Mouse (Mus musculus): ENCODE measurements around the gene Nfya. TPM values are rescaled to one million over a fixed set of nuclear protein-coding genes. Genes with fewer than 3 reads are reported as not detected.

Gene Nfya
- total and polyA plus RNA-seq, 3 experiments = 26.9 to 44.2 (median 29.3) TPM

DNA sequence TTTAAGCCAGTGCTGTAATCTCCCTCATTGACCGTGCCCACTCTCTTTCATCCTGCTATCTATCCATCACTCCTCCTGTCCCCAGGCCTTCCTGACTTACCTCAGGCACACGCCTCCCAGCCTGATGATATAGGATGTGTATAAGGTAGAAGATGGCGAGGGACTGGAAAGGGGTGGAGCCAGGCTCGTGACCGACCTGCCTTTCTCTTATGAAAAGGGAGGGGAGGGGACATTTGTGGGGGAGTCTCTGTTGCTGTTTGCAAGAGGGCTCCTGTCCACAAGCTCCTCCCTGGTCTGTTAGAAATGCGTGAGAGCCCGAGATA, 41.6 kb upstream of the Nfya start, which contains the start of gene Tspo2:
Gene Tspo2, minus strand, starts transcription at position 170 of the 323 bp plus-strand sequence.
- no peaks in the 10 kb centered on the region for H3K36me3 ChIP-seq (replicated peaks in 1 of 2; ENCODE audit: control insufficient read depth in 1 of 2, insufficient read depth in 1 of 2, low read length in 1 of 2)
- no peaks in the 10 kb centered on the region for H3K79me2 ChIP-seq (replicated peaks; ENCODE audit: control insufficient read depth, extremely low read depth, insufficient read depth, poor library complexity, severe bottlenecking)
- peaks cover 2% of the 10 kb centered on the region for H3K27me3 ChIP-seq (replicated peaks)
- DNase-seq (ENCODE audit: extremely low read depth) = no peak
- in situ Hi-C loops (cut with MboI; ENCODE audit: low pct_ligation_motif_present, low pct_unique_long_range_greater_than_20kb, low sequenced_read_pairs) (loop anchor here (10.0 to 25.0 kb wide), 2 partner anchors 153 to 961 kb away; no protein-coding TSS in a partner anchor), dilution Hi-C loops (cut with MboI; ENCODE audit: extremely low pct_ligation_motif_present, extremely low pct_unique_long_range_greater_than_20kb, low sequenced_read_pairs) (no loop called here)
- H3K9me3 ChIP-seq (replicated peaks; ENCODE audit: low read length) = no peaks in the 10 kb centered on the region
- H3K4me2 ChIP-seq (ENCODE audit: insufficient read depth, low read depth, poor library complexity, severe bottlenecking) = no peak within 1 kb of the TSS
- no peak for TF ChIP-seq KAT2A (IDR thresholded peaks at IDR 0.05; ENCODE audit: insufficient replicate concordance, low read length)
- no peak for TF ChIP-seq CHD1 (IDR thresholded peaks at IDR 0.05; ENCODE audit: low read depth, low read length)
- TF ChIP-seq HCFC1 (IDR thresholded peaks at IDR 0.05; ENCODE audit: low read depth, low read length) = no peak
- TF ChIP-seq RAD21 (IDR thresholded peaks at IDR 0.05; ENCODE audit: low read depth, low read length) = no peak
- no peak for TF ChIP-seq IRF4 (IDR thresholded peaks at IDR 0.05; ENCODE audit: low read depth, low read length)
- no peak for TF ChIP-seq SMC3 (IDR thresholded peaks at IDR 0.05; ENCODE audit: low read depth, low read length)
- no peak for TF ChIP-seq PAX5 (IDR thresholded peaks at IDR 0.05; ENCODE audit: low read length)
- TF ChIP-seq MAFK (IDR thresholded peaks at IDR 0.05; ENCODE audit: insufficient replicate concordance, low read length) = no peak
- TF ChIP-seq USF2 (conservative IDR thresholded peaks at IDR 0.05; ENCODE audit: low read depth, low read length) = no peak
- TF ChIP-seq ZKSCAN1 (IDR thresholded peaks at IDR 0.05; ENCODE audit: borderline replicate concordance, low read depth, low read length) = no peak
- TF ChIP-seq E2F4 (IDR thresholded peaks at IDR 0.05; ENCODE audit: insufficient replicate concordance, low read depth, low read length) = no peak
- no peak for TF ChIP-seq ZMIZ1 (IDR thresholded peaks at IDR 0.05; ENCODE audit: low read depth, low read length)
- TF ChIP-seq NELFE (IDR thresholded peaks at IDR 0.05; ENCODE audit: low read depth, low read length) = no peak
- TF ChIP-seq ELF1 (IDR thresholded peaks at IDR 0.05; ENCODE audit: low read depth, low read length) = no peak
- no peak within 1 kb of the TSS for H3K27ac ChIP-seq (ENCODE audit: insufficient read depth, low read depth)
- H3K4me3 ChIP-seq (replicated peaks in 1 of 3; ENCODE audit: low read depth in 2 of 3, low read length in 2 of 3, poor library complexity in 1 of 3) = no peak within 1 kb of the TSS
- no peak within 1 kb of the TSS for H3K9ac ChIP-seq (ENCODE audit: insufficient read depth, low read depth)
- H3K4me1 ChIP-seq (ENCODE audit: control insufficient read depth in 1 of 2, insufficient read depth in 2 of 2) = peaks cover 3% of the 10 kb centered on the region in 2 experiments; a peak in 2 of 4 replicates

DNA sequence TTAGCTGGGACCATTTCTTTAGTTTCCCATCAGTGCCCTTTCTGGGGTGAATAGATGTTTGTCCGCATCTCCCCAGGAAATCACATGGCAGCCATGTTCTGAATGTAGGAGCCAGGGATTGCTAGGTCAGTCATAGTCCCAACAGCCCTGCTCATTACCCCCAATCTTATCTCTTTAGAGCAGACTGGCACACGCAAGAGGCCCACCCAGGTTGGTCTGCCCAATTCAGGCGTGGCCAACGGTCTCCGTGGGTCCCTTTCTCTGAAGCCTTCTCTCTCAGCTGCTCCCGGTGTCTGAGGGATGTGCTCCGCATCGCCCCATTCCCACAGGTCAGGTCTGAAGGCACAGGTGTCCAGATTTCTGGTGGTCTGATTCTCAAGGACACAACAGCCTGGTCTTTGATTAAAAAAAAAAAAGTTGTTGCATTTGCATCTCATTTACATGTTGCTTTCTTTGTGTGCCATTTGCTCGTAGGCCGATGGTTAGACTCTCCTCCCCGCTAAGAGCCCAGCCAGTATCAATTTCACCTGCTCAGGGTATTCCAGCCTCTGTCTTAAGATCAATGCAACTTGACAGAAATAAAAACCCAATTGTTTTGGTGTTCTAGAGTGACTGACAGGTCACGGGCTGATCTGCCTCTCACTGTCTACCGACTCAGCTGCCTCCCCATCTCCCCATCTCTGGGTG, 41.1 kb upstream of the Nfya start:
- Histone ChIP-seq H3K9ac (ENCODE audit: insufficient read depth, low read depth) (no peak overlapping the region), H3K36me3 (replicated peaks in 1 of 2; ENCODE audit: control insufficient read depth in 1 of 2, insufficient read depth in 1 of 2, low read length in 1 of 2) (no peaks in the 10 kb centered on the region), H3K4me2 (ENCODE audit: insufficient read depth, low read depth, poor library complexity, severe bottlenecking) (no peak overlapping the region), H3K79me2 (replicated peaks; ENCODE audit: control insufficient read depth, extremely low read depth, insufficient read depth, poor library complexity, severe bottlenecking) (no peaks in the 10 kb centered on the region), H3K27me3 (replicated peaks) (peaks cover under 1% of the 10 kb centered on the region), H3K4me1 (ENCODE audit: control insufficient read depth in 1 of 2, insufficient read depth in 2 of 2) (peaks cover 3% of the 10 kb centered on the region in 2 experiments; a peak in 2 of 4 replicates), H3K27ac (ENCODE audit: insufficient read depth, low read depth) (no peak overlapping the region), H3K9me3 (replicated peaks; ENCODE audit: low read length) (no peaks in the 10 kb centered on the region), H3K4me3 (replicated peaks in 1 of 3; ENCODE audit: low read depth in 2 of 3, low read length in 2 of 3, poor library complexity in 1 of 3) (no peak overlapping the region)
- dilution Hi-C loops (cut with MboI; ENCODE audit: extremely low pct_ligation_motif_present, extremely low pct_unique_long_range_greater_than_20kb, low sequenced_read_pairs) = no loop called here
- in situ Hi-C loops (cut with MboI; ENCODE audit: low pct_ligation_motif_present, low pct_unique_long_range_greater_than_20kb, low sequenced_read_pairs) = loop anchor here (10.0 to 25.0 kb wide), 2 partner anchors 154 to 961 kb away; no protein-coding TSS in a partner anchor
- TF ChIP-seq ETS1 (conservative IDR thresholded peaks at IDR 0.05; ENCODE audit: low read depth, low read length) (no peak), ZNF384 (IDR thresholded peaks at IDR 0.05; ENCODE audit: low read depth, low read length) (peak; percentile 36)
- no peak for DNase-seq (ENCODE audit: extremely low read depth)
